Mouse (Mus musculus) megakaryocyte, embryonic 14.5 days (primary cell): ENCODE data around the gene Ifi47.

Source experiments
- FLI1 ChIP-seq: IDR thresholded peaks from 2 replicates; pipeline ENCODE4 v1.6.1; 2012; ENCODE audit warnings: low read length, inconsistent platforms, mixed read lengths
- GATA1 ChIP-seq: IDR thresholded peaks from 3 replicates; pipeline ENCODE4 v1.6.1; 2012; ENCODE audit warnings: mixed read lengths, low read length, inconsistent platforms, borderline replicate concordance

GRCm38 (mm10) chr11:49112624-49113219 is 36.3 kb downstream of the Ifi47 start:
- no peak for TF ChIP-seq GATA1
- no peak for TF ChIP-seq FLI1
